ENCODE assay signal across 8 mouse cellular contexts in the genomic region with DNA sequence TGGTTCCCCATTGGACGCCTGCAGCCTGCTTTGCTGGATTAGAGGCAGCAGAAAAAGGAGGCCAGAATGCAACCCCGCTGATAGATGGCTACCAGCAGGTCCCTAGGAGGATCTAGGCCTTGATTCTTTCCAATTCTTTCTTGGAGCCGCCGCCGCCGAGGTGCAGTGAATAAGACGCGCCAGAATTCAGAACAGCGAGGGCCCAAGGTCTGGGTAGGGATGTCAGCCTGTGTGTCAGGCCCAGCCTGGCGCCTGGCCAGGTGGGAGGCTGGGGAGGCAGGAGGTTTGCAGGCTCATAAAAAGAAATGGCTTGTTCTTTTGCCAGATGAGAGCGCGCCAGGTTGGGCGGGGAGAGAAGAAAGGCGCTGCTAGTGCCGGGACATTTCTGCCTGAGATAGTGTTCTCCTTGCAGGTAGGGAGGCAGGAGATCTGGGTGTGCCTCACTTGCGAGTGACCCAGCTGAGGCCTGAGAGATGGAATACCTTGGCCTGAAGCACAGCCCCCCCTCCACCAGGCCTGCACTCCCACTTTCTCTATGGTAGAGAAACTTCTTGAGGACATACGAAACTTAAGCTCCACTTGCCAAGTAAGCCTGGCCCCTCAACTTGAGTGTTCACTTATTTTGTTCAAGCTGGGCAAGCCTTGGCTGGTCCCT.
DNase-seq lines count a peak whose midpoint lies in the region; ATAC-seq and TF ChIP-seq lines count a peak whose summit lies in the region.
"Had no signal": no experiment of that assay in that cellular context is flagged by ENCODE, and none has a peak within 500 bp of the region (broad histone marks: within the 10 kb centered on the region; RNA-seq: fewer than 3 reads in every experiment).

No protein-coding gene starts in this region.

- peak overlapping the region; percentile 48 for H3K27ac ChIP-seq in intestine, embryonic 15.5 days
- peak overlapping the region; percentile 55; the same call in 1 of the 2 replicates for H3K27ac ChIP-seq in limb, embryonic 14.5 days (replicated peaks; ENCODE audit: low read depth, low read length)

- no peaks in the 10 kb centered on the region for H3K36me3 ChIP-seq in intestine, embryonic 15.5 days
- no peaks in the 10 kb centered on the region for H3K36me3 ChIP-seq in limb, embryonic 14.5 days (ENCODE audit: control insufficient read depth, insufficient read depth, low read length)

- H3K27me3 ChIP-seq in intestine, embryonic 15.5 days (replicated peaks): peaks cover 7% of the 10 kb centered on the region; the same call in 1 of the 2 replicates
- H3K27me3 ChIP-seq in limb, embryonic 14.5 days (ENCODE audit: control insufficient read depth, insufficient read depth, low read length): no peaks in the 10 kb centered on the region

- 33% methylated on average over 17 of the region's 17 CpGs for WGBS in intestine, embryonic 15.5 days
- 39% methylated on average over 17 of the region's 17 CpGs for WGBS in limb, embryonic 14.5 days

- H3K4me2 ChIP-seq in intestine, embryonic 15.5 days (replicated peaks): no peak overlapping the region
- H3K4me2 ChIP-seq in limb, embryonic 14.5 days (replicated peaks; ENCODE audit: low read depth, low read length, severe bottlenecking): peak overlapping the region; percentile 13; the same call in 1 of the 2 replicates

- peak; percentile 72 for ATAC-seq in intestine, embryonic 15.5 days
- ATAC-seq in limb, embryonic 14.5 days (ENCODE audit: low FRiP score, low read depth): peak; percentile 72
- no peak for ATAC-seq in inflammation-experienced regulatory T-cells, adult 6 months

- peak; percentile 89 to 93 for DNase-seq in adrenal gland, adult (ENCODE audit: inconsistent age in 2 of 2, low spot score in 1 of 2)
- DNase-seq in brain, embryonic 18.5 days (ENCODE audit: low read depth, low spot score): peak; percentile 18
- DNase-seq in gastrocnemius, postnatal 10 days: peak; percentile 66
- peak; percentile 63 for DNase-seq in limb, embryonic 14.5 days (ENCODE audit: low spot score)
- DNase-seq in ovary, postnatal 36 days (ENCODE audit: low spot score): peak; percentile 74

- no peak overlapping the region for H3K4me3 ChIP-seq in intestine, embryonic 15.5 days (replicated peaks)
- no peak overlapping the region for H3K4me3 ChIP-seq in limb, embryonic 14.5 days (replicated peaks; ENCODE audit: low read length)
- H3K4me3 ChIP-seq: myocyte had no signal

- no peak for TF ChIP-seq POLR2A in limb, embryonic 14.5 days (IDR thresholded peaks at IDR 0.05; ENCODE audit: borderline replicate concordance, extremely low read depth, insufficient read depth, insufficient read length)

- H3K4me1 ChIP-seq in intestine, embryonic 15.5 days (replicated peaks): peaks cover 9% of the 10 kb centered on the region; the same call in 1 of the 2 replicates
- H3K4me1 ChIP-seq in limb, embryonic 14.5 days (ENCODE audit: control insufficient read depth, insufficient read depth, low read length): peaks cover 11% of the 10 kb centered on the region

- H3K9ac ChIP-seq in intestine, embryonic 15.5 days: no peak overlapping the region
- H3K9ac ChIP-seq in limb, embryonic 14.5 days (ENCODE audit: low read depth, low read length, severe bottlenecking): no peak overlapping the region

- H3K9me3 ChIP-seq in intestine, embryonic 15.5 days: no peaks in the 10 kb centered on the region
- no peaks in the 10 kb centered on the region for H3K9me3 ChIP-seq in limb, embryonic 14.5 days (ENCODE audit: control insufficient read depth, low read length)

Comparison
In these comparisons a context has a peak if more than half of its experiments do, and no peak if none do; other contexts are left out.
1. DNase-seq: peak in every context shown above with its lines; median percentile 91 in adrenal gland, adult; 74 in ovary, postnatal 36 days; 66 in gastrocnemius, postnatal 10 days; 63 in limb, embryonic 14.5 days; 18 in brain, embryonic 18.5 days.